Mouse (Mus musculus) layer of hippocampus, postnatal 25 days (tissue): ENCODE measurements around the gene Tet2. TPM values are rescaled to one million over a fixed set of nuclear protein-coding genes. Genes with fewer than 3 reads are reported as not detected.
"Not testable (repeated sequence)": the region's sequence is repeated elsewhere in the genome, so short reads cannot be mapped to it uniquely, and the experiment has no call there.

Source experiments
- DNase-seq, 2 experiments: peaks; one replicate each; pipeline ENCODE4 v3.0.0; 2022; ENCODE audit warnings: mixed read lengths in 2 of 2, low spot score in 1 of 2; ENCODE audit errors: extremely low spot score in 1 of 2
- total RNA-seq, 2 experiments: library from RNA; stranded (reverse); gene quantifications; 2 replicates each; pipeline ENCODE4 v1.2.3; 2021

Tet2 gene
- total RNA-seq, 2 experiments from 2014 or later = 34.3 to 44.4 TPM

DNA sequence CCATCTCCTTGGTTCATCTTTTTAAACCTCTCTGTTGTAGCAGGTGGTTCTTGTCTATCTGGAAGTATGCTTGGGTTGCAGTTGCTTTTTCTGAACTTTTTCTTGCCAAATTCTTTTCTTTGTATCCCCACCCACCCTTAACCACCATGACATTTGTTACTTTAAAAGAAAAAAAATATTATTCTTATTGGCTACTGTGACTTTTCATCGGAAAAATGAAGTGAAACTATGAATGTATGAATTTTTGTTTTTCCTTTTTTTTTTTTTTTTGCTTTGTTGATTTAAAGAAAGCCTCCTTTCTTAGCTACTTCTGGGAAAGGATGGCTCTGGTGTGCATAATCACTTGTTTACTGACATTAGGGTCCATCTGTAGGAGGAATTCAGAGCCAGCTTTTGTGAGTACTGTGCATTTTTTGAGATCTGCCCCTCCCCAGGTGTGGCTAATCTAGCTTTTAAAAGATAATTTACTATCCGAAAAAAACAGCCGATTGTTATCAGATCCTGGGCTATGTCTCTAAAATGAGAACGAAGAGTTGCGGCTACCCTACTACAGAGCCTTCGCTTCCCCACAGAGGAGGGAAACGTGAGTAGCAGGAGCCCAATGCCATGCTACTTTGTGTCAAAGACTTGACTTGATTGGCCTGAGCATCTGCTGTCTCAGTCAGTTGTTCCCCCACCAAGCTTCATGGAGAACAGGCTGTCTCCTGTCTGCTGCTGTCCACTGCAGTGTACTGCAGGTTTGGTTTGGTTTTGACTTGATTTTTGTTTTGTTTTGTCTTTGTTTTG is 4.6 kb upstream of the Tet2 start:
- no peak for DNase-seq

DNA sequence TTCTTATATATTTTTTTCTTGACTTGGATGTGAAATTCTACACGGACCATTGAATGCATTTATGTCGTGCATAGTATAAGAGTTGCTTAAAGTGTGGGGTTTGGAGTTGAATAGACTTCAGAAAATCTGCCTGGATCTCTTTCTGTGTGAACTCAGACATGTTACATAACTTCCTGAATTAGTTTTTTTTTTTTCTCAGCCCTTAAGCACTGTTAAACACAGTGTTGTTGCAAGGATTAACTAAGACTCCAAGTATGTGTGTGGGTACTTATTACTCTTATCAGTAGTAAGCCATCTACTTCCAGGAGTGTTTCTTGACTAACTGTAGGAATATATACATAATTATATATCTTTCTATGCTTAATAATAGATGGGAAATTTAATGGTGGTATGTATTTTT is 3.7 kb upstream of the Tet2 start:
- DNase-seq = no peak

DNA sequence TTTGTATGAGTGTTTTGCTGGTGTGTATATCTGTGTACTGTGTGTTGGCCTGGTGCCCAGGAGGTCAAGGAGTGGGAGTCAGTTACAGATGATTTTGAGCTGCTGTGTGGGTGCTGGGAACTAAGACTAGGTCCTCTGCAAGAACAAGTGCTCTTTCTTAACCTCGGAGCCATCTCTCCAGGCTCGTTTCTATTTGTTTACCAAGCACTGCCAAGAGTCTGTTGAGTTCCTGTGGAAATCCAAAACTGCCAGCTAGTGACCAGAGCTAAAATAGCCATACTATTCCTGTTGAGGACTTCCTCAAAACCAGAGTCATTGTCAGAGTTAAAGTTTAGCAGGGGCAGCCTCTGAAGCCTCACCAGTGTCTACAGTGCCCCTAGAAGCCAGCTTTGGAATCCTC is 1.9 kb upstream of the Tet2 start:
- DNase-seq = no peak

DNA sequence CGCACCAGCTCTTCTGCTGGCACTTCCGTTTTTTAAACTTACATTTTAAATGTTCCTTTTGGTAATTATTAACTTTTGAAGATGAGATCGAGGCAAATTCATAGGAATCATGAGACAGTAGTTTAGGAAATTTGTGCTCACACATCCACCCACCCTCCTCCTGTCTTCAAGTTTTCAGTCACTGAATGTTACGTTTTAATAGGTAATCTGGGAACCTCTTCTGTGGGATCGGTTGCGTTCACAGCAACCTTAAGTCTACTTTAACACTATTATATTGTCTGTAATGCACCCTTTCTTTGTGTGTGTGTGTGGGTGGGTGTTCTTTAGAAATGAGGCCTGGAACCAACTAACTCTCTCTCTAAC is 346 bp upstream of the Tet2 start:
- DNase-seq = no peak

DNA sequence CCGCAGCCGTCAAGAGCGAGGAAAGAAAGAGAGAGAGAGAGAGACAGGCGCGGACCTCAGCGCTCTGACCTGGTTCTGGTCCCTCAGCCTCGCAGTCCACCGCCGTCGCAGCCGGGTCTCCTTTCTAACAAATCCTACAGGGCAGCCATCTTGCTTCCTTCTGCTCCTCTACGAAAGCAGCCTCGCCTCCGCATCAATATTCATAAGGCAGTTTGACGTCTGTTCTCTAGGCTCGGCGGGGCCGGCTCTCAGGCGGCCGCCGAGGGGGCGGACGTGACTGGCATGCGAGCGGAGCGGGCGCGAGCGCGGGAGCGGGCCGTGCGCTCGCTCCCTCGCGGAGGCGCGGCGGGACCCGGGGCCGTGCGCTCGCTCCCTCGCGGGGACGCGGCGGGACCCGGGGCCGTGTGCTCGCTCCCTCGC is 798 bp downstream of the Tet2 start:
- peak; percentile 66 to 67 for DNase-seq

DNA sequence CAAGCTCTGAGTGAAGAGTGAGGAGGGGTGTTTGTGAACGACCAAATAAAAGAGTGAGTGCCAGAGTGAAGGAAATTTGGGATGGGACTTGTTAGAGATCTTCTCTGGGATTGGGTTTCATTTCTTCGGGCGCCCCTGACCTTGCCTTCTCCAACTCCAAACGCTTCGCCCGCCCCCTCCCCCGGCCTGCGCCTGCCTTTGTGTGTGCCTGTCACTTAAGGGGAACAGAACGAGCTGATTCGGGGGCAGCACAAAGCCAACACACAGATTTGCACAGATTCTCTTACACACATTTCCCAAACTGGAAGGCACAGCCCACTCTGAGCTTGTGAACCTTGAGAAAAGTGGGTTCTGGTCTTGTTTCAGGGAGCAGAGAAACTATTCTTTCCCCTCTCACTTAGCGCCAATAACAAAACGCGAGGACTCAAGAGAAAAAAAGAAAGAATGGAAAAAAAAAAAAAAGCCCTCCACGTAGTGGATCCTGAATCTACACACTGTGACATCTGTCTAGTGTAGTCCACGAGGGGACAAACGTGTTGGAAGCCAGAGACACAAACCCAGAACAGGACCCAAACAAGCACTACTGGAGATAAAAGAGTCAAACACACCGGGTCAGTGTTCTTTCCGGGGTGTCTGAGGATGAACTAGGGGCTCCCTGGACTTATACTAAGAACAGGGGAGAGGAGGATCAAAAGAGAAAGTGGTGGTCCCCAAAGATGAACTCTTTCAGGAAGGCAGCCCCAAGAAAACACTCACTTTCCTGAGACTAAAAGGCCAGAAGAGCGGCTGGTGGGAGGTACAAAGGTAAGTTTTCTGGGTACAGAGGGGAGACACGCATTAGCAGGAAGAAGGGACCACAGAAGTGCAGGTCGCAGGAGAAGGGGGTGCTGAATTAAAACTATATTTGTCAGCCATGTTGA is 1.6 kb downstream of the Tet2 start:
- DNase-seq = peak; percentile 17 to 42

DNA sequence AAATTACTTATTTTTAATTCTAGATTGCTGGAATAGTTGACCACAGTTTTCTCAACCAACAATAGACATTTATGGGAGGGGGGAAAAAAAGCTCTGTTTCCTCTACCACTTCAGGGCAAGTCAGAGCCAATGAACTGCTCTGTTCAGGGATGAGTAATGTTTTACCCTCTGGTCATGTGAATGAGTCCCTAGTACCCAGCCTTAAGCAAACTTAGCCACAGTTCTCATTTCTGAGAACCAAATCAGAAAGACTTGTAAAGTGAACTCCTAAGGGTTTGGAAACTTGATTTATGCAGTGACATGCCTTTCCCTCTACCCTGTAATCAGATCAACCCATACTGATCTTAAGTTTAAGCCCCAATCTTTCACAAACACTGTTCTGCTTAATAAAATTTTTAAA is 2.9 kb downstream of the Tet2 start:
- no peak for DNase-seq

DNA sequence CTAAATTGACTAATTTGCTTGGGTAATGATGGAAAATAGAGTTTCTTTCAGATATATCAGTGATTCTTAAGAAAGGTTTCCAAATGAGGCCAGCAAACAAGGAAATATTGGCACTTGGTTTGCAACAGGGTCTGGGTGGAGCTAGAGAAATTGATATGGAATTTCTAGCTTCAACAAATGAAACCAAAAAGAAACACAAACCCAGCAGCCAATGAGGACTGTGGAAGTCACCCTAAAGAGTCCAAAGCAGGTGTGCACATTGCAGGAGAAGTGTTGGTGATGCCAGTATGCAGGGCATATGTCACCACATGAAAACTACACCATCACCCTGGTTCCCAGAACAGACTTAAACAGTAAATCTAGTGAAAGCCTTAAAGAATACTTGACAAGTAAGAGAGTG is 3.9 kb downstream of the Tet2 start:
- no peak for DNase-seq

DNA sequence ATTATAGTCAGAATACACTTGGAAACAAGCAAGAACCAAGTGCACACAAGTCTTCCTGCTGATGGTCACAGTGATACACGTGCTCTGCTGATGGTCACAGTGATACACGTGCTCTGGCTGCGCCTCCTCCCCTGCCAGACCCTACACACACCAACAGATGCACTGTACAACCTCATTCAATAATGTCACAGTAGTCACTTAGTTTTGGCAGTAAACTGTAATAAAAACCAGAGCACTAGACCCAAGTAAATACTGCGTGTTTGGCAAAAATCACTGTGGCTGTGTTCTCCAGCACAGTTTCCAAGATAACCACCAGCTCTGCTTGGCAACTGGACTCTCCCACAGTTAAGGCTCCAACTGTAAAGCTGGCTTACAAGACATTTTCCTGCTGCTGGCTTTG is 4.9 kb downstream of the Tet2 start:
- DNase-seq = no peak

DNA sequence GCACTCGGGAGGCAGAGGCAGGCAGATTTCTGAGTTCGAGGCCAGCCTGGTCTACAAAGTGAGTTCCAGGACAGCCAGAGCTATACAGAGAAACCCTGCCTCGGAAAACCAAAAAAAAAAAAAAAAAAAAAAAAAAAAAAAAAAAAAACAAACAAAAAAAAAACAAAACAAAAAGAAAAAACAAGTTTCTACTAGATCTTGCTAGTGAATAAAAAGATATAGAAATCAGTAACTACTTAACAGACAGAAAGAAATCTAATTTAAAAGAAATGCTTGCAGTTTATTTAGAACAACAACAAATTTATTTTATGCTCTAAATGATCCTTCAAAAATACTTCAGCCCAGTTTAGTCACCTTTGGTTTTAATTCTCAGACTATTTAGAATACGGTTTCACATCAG is 6.4 kb downstream of the Tet2 start:
- not testable (repeated sequence) for DNase-seq

DNA sequence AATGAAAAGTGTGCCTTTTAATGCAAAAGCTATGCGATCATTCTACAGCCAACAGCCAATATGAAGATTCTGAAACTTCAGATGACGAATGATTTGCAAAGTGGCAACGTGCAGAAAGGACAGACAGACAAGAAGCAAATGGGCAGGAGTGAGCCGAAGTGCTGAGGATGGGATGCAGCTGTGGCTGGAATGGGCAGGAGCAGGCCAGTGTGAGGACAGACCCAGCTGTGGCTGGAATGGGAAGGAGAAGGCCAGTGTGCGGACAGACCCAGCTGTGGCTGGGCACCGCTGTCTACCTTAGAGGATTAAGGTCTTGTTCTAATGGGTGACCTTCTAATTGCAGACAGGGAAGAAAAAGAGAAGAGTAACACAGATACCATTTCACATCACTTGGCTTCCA is 9.3 kb downstream of the Tet2 start:
- DNase-seq = no peak

DNA sequence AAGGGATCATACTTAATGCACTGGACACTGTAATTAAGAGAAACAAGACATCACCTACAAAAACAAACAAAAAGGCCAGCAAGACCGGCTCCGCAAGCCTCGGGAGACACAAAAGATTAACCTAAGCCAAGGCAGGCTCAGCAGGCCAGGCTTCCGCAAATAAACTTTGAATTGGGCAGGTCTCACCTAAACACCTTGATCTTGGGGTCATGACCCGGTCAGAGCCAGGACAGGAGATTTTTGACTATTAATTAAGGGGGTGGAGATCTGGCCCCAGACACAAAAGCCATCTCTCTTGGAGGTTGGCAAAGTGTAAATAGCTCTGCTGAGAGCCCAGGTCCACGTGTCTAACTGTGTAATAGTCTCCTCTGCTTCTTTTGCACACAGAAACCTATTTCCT is 10.9 kb downstream of the Tet2 start:
- DNase-seq = no peak

DNA sequence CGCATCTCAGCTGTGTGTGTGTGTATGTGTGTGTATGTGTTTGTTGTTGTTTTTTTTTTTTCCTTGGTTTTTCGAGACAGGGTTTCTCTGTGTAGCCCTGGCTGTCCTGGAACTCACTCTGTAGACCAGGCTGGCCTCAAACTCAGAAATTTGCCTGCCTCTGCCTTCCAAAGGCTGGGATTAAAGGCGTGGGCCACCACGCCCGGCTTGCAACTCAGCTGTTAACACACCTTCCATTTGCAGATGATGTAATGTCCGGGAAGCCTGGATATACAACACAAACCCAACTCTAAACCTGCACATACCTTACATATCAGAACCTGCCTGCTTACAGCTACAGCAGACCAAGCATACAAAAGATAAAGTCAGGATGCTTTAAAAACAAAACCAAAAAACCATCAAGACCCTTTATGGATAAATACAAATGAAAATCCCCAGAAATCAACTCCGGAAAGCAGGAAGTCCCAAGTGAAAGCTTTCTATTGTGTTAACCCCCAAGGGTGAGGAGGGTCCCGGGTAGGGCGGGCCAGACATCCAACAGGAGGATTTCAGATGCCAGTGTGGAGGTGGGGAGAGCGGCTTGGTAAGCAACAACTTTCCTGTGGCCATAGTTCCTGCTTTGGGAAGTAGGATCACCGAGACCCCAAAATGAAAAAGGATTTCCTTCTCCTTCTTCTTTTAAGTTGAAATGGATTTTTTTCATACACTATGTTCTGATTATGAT is 11.5 kb downstream of the Tet2 start:
- DNase-seq = no peak

DNA sequence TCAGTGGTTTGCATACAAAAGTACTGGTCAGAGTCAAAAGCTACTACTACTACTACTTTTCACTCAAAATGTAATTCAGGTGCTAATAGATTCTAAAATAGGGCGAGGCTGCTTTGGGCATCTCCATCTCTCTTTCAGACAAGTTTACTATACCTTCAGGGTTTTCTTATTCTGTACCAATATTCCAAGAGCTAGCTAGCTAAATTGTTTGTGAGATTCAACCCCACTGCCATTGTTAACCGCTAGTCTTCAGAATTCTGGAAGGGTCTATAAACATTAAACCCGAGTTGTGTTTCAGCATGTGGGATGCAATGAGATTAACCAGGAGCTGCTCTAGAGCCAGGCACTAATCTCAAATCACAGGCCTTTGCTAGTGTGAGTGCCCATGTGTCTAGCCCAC is 12.1 kb downstream of the Tet2 start:
- no peak for DNase-seq

DNA sequence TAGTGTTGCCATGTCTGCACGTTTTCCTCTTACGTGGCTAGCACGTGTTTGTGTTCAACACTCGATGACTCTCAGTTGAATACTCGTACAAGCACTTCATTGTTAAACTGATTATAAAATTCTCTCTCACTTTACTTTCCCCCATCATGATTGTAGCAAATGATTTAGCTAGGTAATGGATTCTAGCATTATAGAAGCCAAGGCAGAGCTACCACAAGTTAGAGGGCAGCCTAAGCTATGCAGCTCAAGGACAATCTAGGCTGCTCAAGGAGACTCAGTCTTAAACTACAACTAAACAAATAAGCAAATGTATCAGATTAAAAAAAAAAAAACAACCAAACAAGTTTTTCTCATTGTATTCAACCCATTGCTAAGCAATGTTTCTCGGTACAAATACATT is 12.7 kb downstream of the Tet2 start:
- DNase-seq = no peak

DNA sequence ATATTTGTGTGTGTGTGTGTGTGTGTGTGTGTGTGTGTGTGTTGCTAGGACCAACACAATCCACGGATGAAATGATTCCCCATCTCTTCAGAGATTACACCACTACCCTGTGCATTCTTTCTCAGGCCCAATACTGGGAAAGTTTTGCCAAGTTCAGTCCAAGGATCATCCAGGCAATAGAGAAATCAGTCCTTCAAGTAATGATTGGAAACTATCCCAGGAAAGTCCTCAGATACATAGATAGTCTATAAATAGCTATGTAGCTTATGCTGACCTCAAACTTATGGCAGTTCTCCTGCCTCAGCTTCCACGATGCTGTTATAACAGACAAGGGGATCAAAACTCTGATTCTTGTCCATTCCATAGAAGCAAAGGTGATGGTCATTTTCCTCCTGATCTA is 13.8 kb downstream of the Tet2 start:
- DNase-seq = no peak

DNA sequence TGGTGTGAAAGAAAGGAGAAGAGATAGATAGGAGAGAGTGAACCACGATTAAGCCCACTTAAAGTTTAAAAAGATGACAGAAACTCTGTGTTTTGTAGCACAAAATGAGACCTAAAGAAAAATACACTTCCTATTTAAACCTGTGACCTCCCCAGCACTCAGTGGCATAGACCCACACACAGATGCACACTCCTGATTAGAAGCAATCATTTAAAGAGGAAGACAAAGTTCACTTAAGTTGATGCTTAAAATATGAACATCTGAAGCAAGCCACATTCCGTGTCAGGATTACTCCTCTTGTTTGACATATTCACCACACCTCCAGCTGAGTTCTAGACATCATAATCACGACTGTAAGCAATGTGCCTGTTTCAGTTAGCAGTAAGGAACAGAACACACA is 14.3 kb downstream of the Tet2 start:
- no peak for DNase-seq

DNA sequence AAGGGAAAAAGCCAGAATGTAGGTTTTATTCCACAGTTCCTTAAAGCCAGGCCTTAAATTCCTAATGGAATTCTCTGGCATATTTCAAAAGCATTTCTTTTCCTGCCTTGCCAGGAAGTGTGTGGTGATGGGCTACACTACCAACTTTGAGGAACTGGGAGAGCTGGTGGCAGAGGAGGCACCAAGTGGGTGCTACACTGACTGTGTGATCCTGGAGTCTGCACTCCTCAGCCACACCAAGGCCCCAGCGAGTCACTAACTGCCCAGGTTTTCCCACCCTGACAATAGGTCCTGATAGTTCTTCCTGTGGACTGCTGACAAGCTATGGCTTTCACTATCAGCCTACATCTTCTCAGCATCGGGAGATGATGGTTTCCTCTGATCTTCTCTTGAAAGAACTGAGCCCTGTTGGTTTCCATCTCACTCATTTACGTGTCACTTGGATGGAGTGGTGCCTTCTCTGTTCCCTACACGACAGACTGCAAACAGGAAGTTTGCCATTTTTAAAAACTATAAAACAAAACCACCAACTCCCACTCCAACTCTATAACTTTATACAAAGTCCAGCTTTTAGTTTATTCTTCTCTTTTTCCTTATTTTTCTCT is 18.7 kb downstream of the Tet2 start:
- DNase-seq = no peak

DNA sequence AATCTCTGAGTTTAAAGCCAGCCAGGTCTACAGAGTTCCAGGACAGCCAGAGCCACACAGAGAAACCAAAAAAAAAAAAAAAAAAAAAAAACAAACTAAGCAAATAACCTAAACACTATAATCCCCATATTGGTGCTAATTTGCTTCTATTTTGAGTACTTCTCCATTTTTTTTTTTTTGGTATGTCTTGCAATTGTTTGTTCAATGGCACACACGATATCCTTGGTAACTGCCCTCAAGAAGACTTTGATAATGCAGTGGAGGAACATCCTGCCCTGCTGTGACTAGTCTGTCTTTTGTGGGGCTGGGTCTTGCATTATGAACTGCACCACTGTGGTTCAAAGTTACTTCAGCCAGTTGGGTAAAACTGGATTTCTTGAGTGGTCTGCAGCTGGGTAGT is 19.4 kb downstream of the Tet2 start:
- no peak for DNase-seq

DNA sequence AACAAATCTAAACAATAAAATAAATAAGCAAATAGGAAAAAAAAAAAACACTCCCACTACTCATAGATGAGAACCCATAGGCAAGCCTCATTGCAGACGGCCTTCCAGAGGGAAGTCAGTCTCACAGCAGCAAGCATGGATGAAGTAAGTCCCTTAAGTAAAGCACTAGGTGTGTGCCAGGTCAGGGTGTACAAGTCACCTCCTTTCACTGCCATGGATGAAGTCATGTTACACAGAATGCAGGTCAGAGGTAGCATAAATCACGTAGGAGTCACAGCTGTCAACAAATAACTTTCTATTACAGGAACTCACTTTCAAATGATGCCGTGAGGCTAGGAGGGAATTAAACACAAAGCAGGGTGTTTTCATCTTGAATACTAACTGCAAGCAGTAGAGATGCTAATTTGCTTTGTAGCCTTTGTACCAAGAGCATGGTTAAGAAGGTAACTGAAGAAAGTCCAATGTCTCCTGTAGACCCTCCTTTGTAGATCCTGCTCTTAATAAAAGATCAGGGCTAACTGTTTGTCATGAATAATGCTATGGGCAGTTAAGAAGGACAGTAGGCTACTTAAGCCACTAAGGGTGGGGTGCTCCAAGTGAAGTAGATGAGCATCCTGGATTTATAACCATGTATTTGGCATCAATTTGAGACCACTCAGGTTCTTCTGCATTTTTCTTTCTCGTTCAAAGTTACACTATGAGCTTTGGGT is 20.4 kb downstream of the Tet2 start:
- DNase-seq = no peak
